Mouse (Mus musculus): ENCODE measurements at regions not wholly inside any gene's neighbourhood (a gene's known extent, or its start where the extent isn't known, plus 50 kb on each side); places are given as distances from the start of the nearest gene placed in this dataset.

GRCm38 (mm10) chr2:159019921-159020534 is 225.4 kb downstream of the Dhx35 start:
- DNase-seq (ENCODE audit: low spot score): no peak

- DNase-seq (ENCODE audit: low spot score): no peak
Measured at GRCm38 (mm10) chr2:159032147-159032546, 237.5 kb downstream of the Dhx35 start.

GRCm38 (mm10) chr2:159039916-159040315 is 245.3 kb downstream of the Dhx35 start:
- no peak for DNase-seq (ENCODE audit: low spot score)

- no peak for DNase-seq (ENCODE audit: low spot score)
Measured at GRCm38 (mm10) chr2:159053534-159053933, 258.9 kb downstream of the Dhx35 start.

- peak; percentile 43 for DNase-seq (ENCODE audit: low spot score)
Measured at GRCm38 (mm10) chr2:159053936-159054335, 259.3 kb downstream of the Dhx35 start.

GRCm38 (mm10) chr2:159054451-159054850 is 259.8 kb downstream of the Dhx35 start:
- no peak for DNase-seq (ENCODE audit: low spot score)

- DNase-seq (ENCODE audit: low spot score): no peak
Measured at GRCm38 (mm10) chr2:159055780-159056179, 261.2 kb downstream of the Dhx35 start.

GRCm38 (mm10) chr2:159056960-159057359 is 262.4 kb downstream of the Dhx35 start:
- no peak for DNase-seq (ENCODE audit: low spot score)

- DNase-seq (ENCODE audit: low spot score): no peak
Measured at GRCm38 (mm10) chr2:159057506-159057905, 262.9 kb downstream of the Dhx35 start.

- DNase-seq (ENCODE audit: low spot score): no peak
Measured at GRCm38 (mm10) chr2:159062266-159062665, 267.7 kb downstream of the Dhx35 start.

- DNase-seq (ENCODE audit: low spot score): no peak
Measured at GRCm38 (mm10) chr2:159062666-159063065, 268.1 kb downstream of the Dhx35 start.

- no peak for DNase-seq (ENCODE audit: low spot score)
Measured at GRCm38 (mm10) chr2:159064403-159064970, 269.9 kb downstream of the Dhx35 start.

GRCm38 (mm10) chr2:159067506-159067905 is 272.9 kb downstream of the Dhx35 start:
- DNase-seq (ENCODE audit: low spot score): no peak

GRCm38 (mm10) chr2:159068303-159069020 is 273.9 kb downstream of the Dhx35 start:
- no peak for DNase-seq (ENCODE audit: low spot score)

- no peak for DNase-seq (ENCODE audit: low spot score)
Measured at GRCm38 (mm10) chr2:159069180-159069579, 274.6 kb downstream of the Dhx35 start.

GRCm38 (mm10) chr2:159072997-159073690 is 278.5 kb downstream of the Dhx35 start:
- DNase-seq (ENCODE audit: low spot score): no peak

- DNase-seq (ENCODE audit: low spot score): no peak
Measured at GRCm38 (mm10) chr2:159079836-159080235, 285.2 kb downstream of the Dhx35 start.

GRCm38 (mm10) chr2:159080784-159081544 is 286.4 kb downstream of the Dhx35 start:
- no peak for DNase-seq (ENCODE audit: low spot score)

- no peak for DNase-seq (ENCODE audit: low spot score)
Measured at GRCm38 (mm10) chr2:159086836-159087235, 292.2 kb downstream of the Dhx35 start.

- no peak for DNase-seq (ENCODE audit: low spot score)
Measured at GRCm38 (mm10) chr2:159088196-159088595, 293.6 kb downstream of the Dhx35 start.

GRCm38 (mm10) chr2:159096667-159097066 is 302.1 kb downstream of the Dhx35 start:
- DNase-seq (ENCODE audit: low spot score): no peak

GRCm38 (mm10) chr2:159134042-159134441 is 339.4 kb downstream of the Dhx35 start:
- DNase-seq (ENCODE audit: low spot score): no peak

Data from urinary bladder, adult 2 months (tissue).